Mouse (Mus musculus): ENCODE measurements around the gene Sema3c.

The Sema3c gene

GRCm38 (mm10) chr5:17776571-17776970, 202.5 kb downstream of the Sema3c start:
- no peak for DNase-seq (ENCODE audit: low spot score)

Data from urinary bladder, postnatal 10 days (tissue).